Mouse (Mus musculus) kidney, embryonic 14.5 days (tissue): ENCODE measurements around the gene Zbtb16. TPM values are rescaled to one million over a fixed set of nuclear protein-coding genes. Genes with fewer than 3 reads are reported as not detected.

Source experiments
- ATAC-seq: fragments of 200-750 bp; cut with Nextera tagmentation; 2 replicates; pipeline ENCODE4 v1.8.0; 2017; ENCODE audit warnings: moderate number of reproducible peaks, mild to moderate bottlenecking, moderate TSS enrichment, moderate library complexity; ENCODE audit not compliant: low FRiP score, low TSS enrichment
- H3K27ac ChIP-seq: fragments of 300-500 bp; sonication (generic); 2 replicates; pipeline ENCODE4 v1.5.1; 2014; ENCODE audit warnings: low read depth, mild to moderate bottlenecking, low read length, moderate library complexity, mixed read lengths
- H3K27me3 ChIP-seq: fragments of 300-500 bp; sonication (generic); 2 replicates; pipeline ENCODE4 v1.6.1; 2014; ENCODE audit warnings: mild to moderate bottlenecking, low read length; ENCODE audit not compliant: control insufficient read depth, insufficient read depth
- H3K36me3 ChIP-seq: fragments of 300-500 bp; sonication (generic); 2 replicates; pipeline ENCODE4 v1.6.1; 2014; ENCODE audit warnings: low read length, mixed read lengths; ENCODE audit not compliant: control insufficient read depth, insufficient read depth
- H3K4me1 ChIP-seq: fragments of 300-500 bp; sonication (generic); 2 replicates; pipeline ENCODE4 v1.6.1; 2014; ENCODE audit warnings: low read length, mixed read lengths; ENCODE audit not compliant: control insufficient read depth, insufficient read depth
- H3K4me2 ChIP-seq: fragments of 300-500 bp; sonication (generic); replicated peaks from 2 replicates; pipeline ENCODE4 v1.6.1; 2014; ENCODE audit warnings: low read depth, mild to moderate bottlenecking, low read length
- H3K4me3 ChIP-seq: fragments of 300-500 bp; sonication (generic); 2 replicates; pipeline ENCODE4 v1.5.1; 2014; ENCODE audit warnings: mild to moderate bottlenecking, low read length
- H3K9ac ChIP-seq: fragments of 300-500 bp; sonication (generic); 2 replicates; pipeline ENCODE4 v1.6.1; 2014; ENCODE audit warnings: low read depth, mild to moderate bottlenecking, low read length, moderate library complexity
- H3K9me3 ChIP-seq: fragments of 300-500 bp; sonication (generic); 2 replicates; pipeline ENCODE4 v1.6.1; 2016; ENCODE audit warnings: low read length; ENCODE audit not compliant: control insufficient read depth
- WGBS: fragments of 180-500 bp; shearing (Covaris S2); extraction: QIAGEN DNeasy Blood & Tissue Kit; methylation state at CpG from one replicate; pipeline ENCODE4 v1.1.7; 2014; 5-methylcytosine and 5-hydroxymethylcytosine counted together
- polyA plus RNA-seq: library from polyadenylated mRNA; unstranded; fragments of >200 nt; fragmentation: Nextera tagmentation; extraction: Ambion mirVana; gene quantifications from 2 replicates; pipeline ENCODE4 v1.2.1, GENCODE M21; 2014

The Zbtb16 gene
- polyA plus RNA-seq, 1 experiment from 2014 or later, result 0.49 TPM

GRCm38 (mm10) chr9:48786814-48787213, 49.2 kb downstream of the Zbtb16 start:
- Histone ChIP-seq H3K4me2 (no peak overlapping the region), H3K36me3 (no peaks in the 10 kb centered on the region), H3K4me3 (no peak overlapping the region), H3K27me3 (peaks cover 5% of the 10 kb centered on the region; the same call in 1 of the 2 replicates), H3K27ac (no peak overlapping the region), H3K9me3 (no peaks in the 10 kb centered on the region), H3K9ac (no peak overlapping the region), H3K4me1 (no peaks in the 10 kb centered on the region)
- 26% methylated on average over 6 of the region's 6 CpGs for WGBS
- ATAC-seq, result 0 out of 2 replicates have a peak, but pooled peaks have one; percentile 32

GRCm38 (mm10) chr9:48784937-48785336, 51.1 kb downstream of the Zbtb16 start:
- Histone ChIP-seq H3K4me3 (no peak overlapping the region), H3K4me1 (no peaks in the 10 kb centered on the region), H3K27ac (no peak overlapping the region), H3K9ac (no peak overlapping the region), H3K27me3 (peaks cover 5% of the 10 kb centered on the region; the same call in 1 of the 2 replicates), H3K36me3 (no peaks in the 10 kb centered on the region), H3K4me2 (no peak overlapping the region), H3K9me3 (no peaks in the 10 kb centered on the region)
- no peak for ATAC-seq
- 62% methylated on average over 6 of the region's 6 CpGs for WGBS

- no peak overlapping the region for H3K27ac ChIP-seq
- no peak overlapping the region for H3K4me2 ChIP-seq
- 77% methylated on average over 4 of the region's 4 CpGs for WGBS
Measured at GRCm38 (mm10) chr9:48783292-48783691, 52.7 kb downstream of the Zbtb16 start.

GRCm38 (mm10) chr9:48782284-48783060, 53.5 kb downstream of the Zbtb16 start:
- Histone ChIP-seq H3K27me3 (peaks cover 5% of the 10 kb centered on the region; the same call in 1 of the 2 replicates), H3K36me3 (no peaks in the 10 kb centered on the region), H3K9ac (no peak overlapping the region), H3K4me3 (no peak overlapping the region), H3K9me3 (no peaks in the 10 kb centered on the region), H3K4me2 (no peak overlapping the region), H3K4me1 (no peaks in the 10 kb centered on the region), H3K27ac (no peak overlapping the region)
- WGBS, result 44% methylated on average over 15 of the region's 15 CpGs
- ATAC-seq, result no peak

More at GRCm38 (mm10) chr9:48783292-48783691, 52.7 kb downstream of the Zbtb16 start:
- ATAC-seq, result no peak
- no peak overlapping the region for H3K4me3 ChIP-seq
- no peaks in the 10 kb centered on the region for H3K9me3 ChIP-seq
- H3K27me3 ChIP-seq, result peaks cover 5% of the 10 kb centered on the region; the same call in 1 of the 2 replicates
- H3K36me3 ChIP-seq, result no peaks in the 10 kb centered on the region
- H3K4me1 ChIP-seq, result no peaks in the 10 kb centered on the region
- no peak overlapping the region for H3K9ac ChIP-seq

- Histone ChIP-seq H3K9ac (no peak overlapping the region), H3K4me2 (no peak overlapping the region), H3K36me3 (no peaks in the 10 kb centered on the region), H3K4me3 (no peak overlapping the region), H3K9me3 (no peaks in the 10 kb centered on the region), H3K4me1 (no peaks in the 10 kb centered on the region), H3K27ac (no peak overlapping the region), H3K27me3 (peaks cover 2% of the 10 kb centered on the region)
- 78% methylated on average over 7 of the region's 7 CpGs for WGBS
- no peak for ATAC-seq
Measured at GRCm38 (mm10) chr9:48776268-48776667, 59.8 kb downstream of the Zbtb16 start.

- WGBS, result 57% methylated on average over 2 of the region's 2 CpGs
- H3K27ac ChIP-seq, result no peak overlapping the region
Measured at GRCm38 (mm10) chr9:48775561-48775960, 60.5 kb downstream of the Zbtb16 start.

GRCm38 (mm10) chr9:48773710-48774109, 62.3 kb downstream of the Zbtb16 start:
- H3K9me3 ChIP-seq, result no peaks in the 10 kb centered on the region
- H3K36me3 ChIP-seq, result no peaks in the 10 kb centered on the region
- no peak overlapping the region for H3K27ac ChIP-seq
- H3K4me1 ChIP-seq, result no peaks in the 10 kb centered on the region
- WGBS, result 86% methylated on average over 8 of the region's 8 CpGs
- H3K9ac ChIP-seq, result no peak overlapping the region
- peaks cover 2% of the 10 kb centered on the region; the same call in 1 of the 2 replicates for H3K27me3 ChIP-seq
- ATAC-seq, result no peak
- no peak overlapping the region for H3K4me3 ChIP-seq
- H3K4me2 ChIP-seq, result no peak overlapping the region

More at GRCm38 (mm10) chr9:48775561-48775960, 60.5 kb downstream of the Zbtb16 start:
- Histone ChIP-seq H3K36me3 (no peaks in the 10 kb centered on the region), H3K4me2 (no peak overlapping the region), H3K9me3 (no peaks in the 10 kb centered on the region), H3K4me3 (no peak overlapping the region), H3K9ac (no peak overlapping the region), H3K4me1 (no peaks in the 10 kb centered on the region), H3K27me3 (peaks cover 2% of the 10 kb centered on the region; the same call in 1 of the 2 replicates)
- no peak for ATAC-seq

- no peaks in the 10 kb centered on the region for H3K36me3 ChIP-seq
- no peaks in the 10 kb centered on the region for H3K4me1 ChIP-seq
- WGBS, result 64% methylated on average over 6 of the region's 6 CpGs
- H3K4me2 ChIP-seq, result no peak overlapping the region
- H3K27ac ChIP-seq, result no peak overlapping the region
- H3K4me3 ChIP-seq, result no peak overlapping the region
- no peak for ATAC-seq
- no peak overlapping the region for H3K9ac ChIP-seq
- no peaks in the 10 kb centered on the region for H3K9me3 ChIP-seq
- peaks cover 2% of the 10 kb centered on the region; the same call in 1 of the 2 replicates for H3K27me3 ChIP-seq
Measured at GRCm38 (mm10) chr9:48773130-48773529, 62.9 kb downstream of the Zbtb16 start.

- ATAC-seq, result no peak
- 88% methylated on average over 6 of the region's 6 CpGs for WGBS
- Histone ChIP-seq H3K4me3 (no peak overlapping the region), H3K4me1 (no peaks in the 10 kb centered on the region), H3K4me2 (no peak overlapping the region), H3K9me3 (no peaks in the 10 kb centered on the region), H3K27me3 (no peaks in the 10 kb centered on the region; the same call in 1 of the 2 replicates), H3K36me3 (no peaks in the 10 kb centered on the region), H3K9ac (no peak overlapping the region), H3K27ac (no peak overlapping the region)
Measured at GRCm38 (mm10) chr9:48771504-48771903, 64.5 kb downstream of the Zbtb16 start.
